Mouse (Mus musculus) CH12.LX (cell line): ENCODE data around the gene Olfr1396.

Experiments used
- CTCF ChIP-seq, 2 experiments: IDR thresholded peaks in 1 of 2; conservative IDR thresholded peaks in 1 of 2; 2 replicates each; pipeline ENCODE4 v1.5.1; 2011 to 2012; ENCODE audit warnings: low read depth in 2 of 2, low read length in 2 of 2, improper control_type of control experiment in 1 of 2, inconsistent platforms in 1 of 2, mild to moderate bottlenecking in 1 of 2, moderate library complexity in 1 of 2
- EP300 ChIP-seq: IDR thresholded peaks from 2 replicates; pipeline ENCODE4 v1.6.1; 2011; ENCODE audit warnings: low read length, improper control_type of control experiment
- MYC ChIP-seq: IDR thresholded peaks from 2 replicates; pipeline ENCODE4 v1.6.1; 2011; ENCODE audit warnings: low read depth, mild to moderate bottlenecking, improper control_type of control experiment, low read length
- POLR2A ChIP-seq: IDR thresholded peaks from 2 replicates; pipeline ENCODE4 v1.6.1; 2011; ENCODE audit warnings: low read depth, mild to moderate bottlenecking, improper control_type of control experiment, low read length

DNA sequence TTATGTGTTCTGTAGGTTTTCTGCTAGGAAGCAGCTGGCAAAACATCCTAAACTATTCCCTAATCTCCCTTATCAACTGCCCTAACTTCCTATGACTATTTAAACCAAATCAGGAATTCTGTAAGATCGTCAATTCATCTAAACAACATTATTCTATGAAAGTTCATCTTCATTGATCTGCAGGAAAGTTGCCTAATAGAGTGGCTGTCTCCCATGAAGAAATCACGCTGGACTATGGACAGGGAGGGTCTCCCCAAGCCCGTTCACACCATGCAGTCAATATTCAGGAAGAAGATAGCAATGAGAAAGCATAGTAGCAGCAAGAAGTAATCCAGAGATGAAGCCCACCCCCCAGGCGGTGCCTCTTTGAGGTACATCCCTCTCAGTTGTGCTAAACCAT, 23.5 kb downstream of the Olfr1396 start:
- TF ChIP-seq CTCF (conservative IDR thresholded peaks at IDR 0.05 in 1 of 2, IDR thresholded peaks at IDR 0.05 in 1 of 2; ENCODE audit: low read depth in 2 of 2, low read length in 2 of 2) (no peak), MYC (no peak), POLR2A (no peak), EP300 (no peak)
